In genomic region chr17:68826323-68826722, GRCm38 (mm10) we compare ENCODE assay signal across 26 mouse cellular contexts. TPM values are rescaled to one million over a fixed set of nuclear protein-coding genes. Genes with fewer than 3 reads are reported as not detected.
DNase-seq lines count a peak whose midpoint lies in the region; ATAC-seq and TF ChIP-seq lines count a peak whose summit lies in the region.
"Had no signal": no experiment of that assay in that cellular context is flagged by ENCODE, and none has a peak within 500 bp of the region (broad histone marks: within the 10 kb centered on the region; RNA-seq: fewer than 3 reads in every experiment).

Gene Tmem200c, plus strand, starts transcription at chr17:68826623.

- H3K4me1 ChIP-seq in hindbrain, embryonic 12.5 days = no peaks in the 10 kb centered on the region
- H3K4me1 ChIP-seq: embryonic facial prominence, embryonic 13.5 days; embryonic facial prominence, embryonic 15.5 days; forebrain, embryonic 10.5 days; forebrain, embryonic 12.5 days had no signal

- no peak for ATAC-seq in hindbrain, embryonic 12.5 days (ENCODE audit: low FRiP score)
- ATAC-seq: forebrain, embryonic 14.5 days had no signal

- H3K9me3 ChIP-seq in hindbrain, embryonic 12.5 days (replicated peaks) = no peaks in the 10 kb centered on the region
- H3K9me3 ChIP-seq: embryonic facial prominence, embryonic 13.5 days; embryonic facial prominence, embryonic 15.5 days; forebrain, embryonic 10.5 days; forebrain, embryonic 12.5 days had no signal

- DNase-seq in left cerebral cortex, adult 2 months (ENCODE audit: extremely low spot score in 1 of 2, low spot score in 2 of 2) = no peak
- no peak for DNase-seq in left cerebral cortex, adult 11 months (ENCODE audit: low spot score)
- no peak for DNase-seq in left cerebral cortex, postnatal 10 days (ENCODE audit: extremely low spot score in 1 of 2, low spot score in 2 of 2)
- no peak for DNase-seq in left cerebral cortex, postnatal 25 days (ENCODE audit: low spot score in 2 of 2)
- DNase-seq in left cerebral cortex, postnatal 4 days = no peak
- no peak for DNase-seq in urinary bladder, postnatal 14 days (ENCODE audit: low spot score)
- no peak for DNase-seq in frontal cortex, postnatal 36 days (ENCODE audit: low spot score in 2 of 2)
- DNase-seq: adrenal gland, adult 2 months; adrenal gland, postnatal 10 days; adrenal gland, postnatal 25 days; cerebellum, adult 11 months; cerebellum, adult 18-20 months; cerebellum, adult 8-10 months; cerebellum, adult 9-11 months; cerebellum, postnatal 14 days; cerebellum, postnatal 36 days; embryo, embryonic 11 days had no signal

- H3K9ac ChIP-seq in hindbrain, embryonic 12.5 days = no peak within 1 kb of the TSS
- H3K9ac ChIP-seq: embryonic facial prominence, embryonic 13.5 days; embryonic facial prominence, embryonic 15.5 days; forebrain, embryonic 12.5 days had no signal

- H3K4me3 ChIP-seq in left cerebral cortex, adult 2 months = no peak within 1 kb of the TSS
- no peak within 1 kb of the TSS for H3K4me3 ChIP-seq in hindbrain, embryonic 12.5 days
- H3K4me3 ChIP-seq: embryonic facial prominence, embryonic 13.5 days; embryonic facial prominence, embryonic 15.5 days; erythroblast, embryonic 14.5 days; forebrain, embryonic 10.5 days; forebrain, embryonic 12.5 days had no signal

- no peak within 1 kb of the TSS for H3K4me2 ChIP-seq in hindbrain, embryonic 12.5 days (replicated peaks)
- H3K4me2 ChIP-seq: embryonic facial prominence, embryonic 13.5 days; embryonic facial prominence, embryonic 15.5 days; forebrain, embryonic 12.5 days had no signal

- no peak for TF ChIP-seq CTCF in left cerebral cortex, adult 2 months (IDR thresholded peaks at IDR 0.05)

- H3K27ac ChIP-seq in left cerebral cortex, adult 2 months = no peak within 1 kb of the TSS
- H3K27ac ChIP-seq in hindbrain, embryonic 12.5 days = no peak within 1 kb of the TSS
- H3K27ac ChIP-seq: embryonic facial prominence, embryonic 13.5 days; embryonic facial prominence, embryonic 15.5 days; forebrain, embryonic 10.5 days; forebrain, embryonic 12.5 days had no signal

- no peaks in the 10 kb centered on the region for H3K36me3 ChIP-seq in hindbrain, embryonic 12.5 days
- H3K36me3 ChIP-seq: embryonic facial prominence, embryonic 13.5 days; embryonic facial prominence, embryonic 15.5 days; forebrain, embryonic 10.5 days; forebrain, embryonic 12.5 days had no signal

- intact Hi-C loops in left cerebral cortex, adult 2 months (cut with DNase I) = no loop called here
- intact Hi-C loops in left cerebral cortex, postnatal 10 days (cut with DNase I) = no loop called here
- intact Hi-C loops in left cerebral cortex, postnatal 25 days (cut with DNase I) = no loop called here
- intact Hi-C loops in left cerebral cortex, postnatal 4 days (cut with DNase I) = no loop called here

- WGBS in hindbrain, embryonic 12.5 days = 90% methylated on average over 6 of the region's 6 CpGs

- no peaks in the 10 kb centered on the region for H3K27me3 ChIP-seq in hindbrain, embryonic 12.5 days
- H3K27me3 ChIP-seq: forebrain, embryonic 12.5 days had no signal

RNA-seq across cellular contexts. Expression of gene Tmem200c, which starts in this region (rescaled TPM):
- total RNA-seq in left cerebral cortex, adult 2 months (2021) = 10 to 100 TPM; 20.3 to 21.1 TPM
- 10 to 100 TPM; 21.8 to 23.5 TPM for total RNA-seq in left cerebral cortex, postnatal 10 days (2021)
- total RNA-seq in left cerebral cortex, postnatal 25 days (2021) = 10 to 100 TPM; 19.2 to 20.5 TPM
- 10 to 100 TPM; 16.6 to 20.1 TPM for total RNA-seq in left cerebral cortex, postnatal 4 days (2021)
- polyA plus RNA-seq in hindbrain, embryonic 12.5 days (2016; fragmentation: Nextera tagmentation; extraction: Ambion mirVana) = 3.5 TPM in 2 replicates
- total RNA-seq: common myeloid progenitor, adult 5-6 weeks; MEL had no signal
- polyA plus RNA-seq: erythroblast, embryonic 14.5 days had no signal
